In genomic region chr16:90405195-90405594, GRCm38 (mm10) we compare ENCODE assay signal across 20 mouse cellular contexts. TPM values are rescaled to one million over a fixed set of nuclear protein-coding genes. Genes with fewer than 3 reads are reported as not detected.
A peak's percentile ranks its signal among the peaks of the same experiment; 100 is the strongest.
DNase-seq lines count a peak whose midpoint lies in the region; ATAC-seq and TF ChIP-seq lines count a peak whose summit lies in the region.
"Had no signal": no experiment of that assay in that cellular context is flagged by ENCODE, and none has a peak within 500 bp of the region (broad histone marks: within the 10 kb centered on the region; RNA-seq: fewer than 3 reads in every experiment).

No protein-coding gene starts in this region.

- no peak for DNase-seq in heart, postnatal 14 days
- no peak for DNase-seq in kidney, postnatal 0 days (ENCODE audit: low spot score)
- DNase-seq in kidney, adult 18-20 months: no peak
- DNase-seq in cerebellum, postnatal 36 days: no peak
- no peak for DNase-seq in urinary bladder, postnatal 14 days (ENCODE audit: low spot score)
- DNase-seq: cerebellum, adult 2 months; gastrocnemius, postnatal 36 days; kidney, adult 8-10 months; lung, adult 18-20 months; lung, postnatal 14 days; thymus, postnatal 25 days had no signal

- H3K4me2 ChIP-seq in heart, embryonic 14.5 days (ENCODE audit: low read length): no peak overlapping the region; the same call in 1 of the 2 replicates
- no peak overlapping the region for H3K4me2 ChIP-seq in kidney, postnatal 0 days (ENCODE audit: low read length)
- H3K4me2 ChIP-seq in forebrain, embryonic 15.5 days (replicated peaks): no peak overlapping the region
- H3K4me2 ChIP-seq: embryonic facial prominence, embryonic 12.5 days; liver, embryonic 11.5 days; midbrain, embryonic 13.5 days; neural tube, embryonic 13.5 days had no signal

- no peaks in the 10 kb centered on the region for H3K27me3 ChIP-seq in heart, embryonic 14.5 days (ENCODE audit: control insufficient read depth, insufficient read depth, low read length)
- H3K27me3 ChIP-seq in kidney, postnatal 0 days (ENCODE audit: insufficient read depth, low read length): no peaks in the 10 kb centered on the region
- no peaks in the 10 kb centered on the region for H3K27me3 ChIP-seq in forebrain, embryonic 15.5 days
- H3K27me3 ChIP-seq: embryonic facial prominence, embryonic 12.5 days; midbrain, embryonic 13.5 days; neural tube, embryonic 13.5 days had no signal

- H3K36me3 ChIP-seq in heart, embryonic 14.5 days (ENCODE audit: control insufficient read depth, insufficient read depth, low read length): 0 out of 2 replicates have a peak, but pooled peaks cover 4% of the 10 kb centered on the region
- no peaks in the 10 kb centered on the region for H3K36me3 ChIP-seq in kidney, postnatal 0 days (ENCODE audit: insufficient read depth, low read length)
- no peaks in the 10 kb centered on the region for H3K36me3 ChIP-seq in forebrain, embryonic 15.5 days
- H3K36me3 ChIP-seq: embryonic facial prominence, embryonic 12.5 days; midbrain, embryonic 13.5 days; neural tube, embryonic 13.5 days had no signal

- peaks cover 38 to 66% of the 10 kb centered on the region in 2 experiments for H3K4me1 ChIP-seq in heart, embryonic 14.5 days (ENCODE audit: control insufficient read depth in 2 of 2, insufficient read depth in 2 of 2, low read length in 2 of 2)
- H3K4me1 ChIP-seq in kidney, postnatal 0 days (replicated peaks; ENCODE audit: insufficient read depth, low read length): peaks cover 36% of the 10 kb centered on the region
- H3K4me1 ChIP-seq in forebrain, embryonic 15.5 days: peaks cover 63% of the 10 kb centered on the region

- intact Hi-C loops in heart, postnatal 14 days (cut with DNase I): no loop called here

- ATAC-seq in heart, embryonic 14.5 days (ENCODE audit: insufficient number of reproducible peaks, insufficient read depth, low FRiP score, low read depth): no peak
- no peak for ATAC-seq in kidney, postnatal 0 days (replicated peaks; ENCODE audit: low FRiP score, low read depth)
- ATAC-seq in forebrain, embryonic 15.5 days (replicated peaks): peak; percentile 81
- ATAC-seq: midbrain, embryonic 13.5 days had no signal

- H3K4me3 ChIP-seq in heart, embryonic 14.5 days (ENCODE audit: control insufficient read depth in 1 of 2, insufficient read depth in 1 of 2, low read depth in 1 of 2, low read length in 2 of 2): no peak overlapping the region
- H3K4me3 ChIP-seq in kidney, postnatal 0 days (replicated peaks; ENCODE audit: low read depth, low read length): no peak overlapping the region
- H3K4me3 ChIP-seq in forebrain, embryonic 15.5 days: no peak overlapping the region
- H3K4me3 ChIP-seq: embryonic facial prominence, embryonic 12.5 days; hindbrain, embryonic 10.5 days; midbrain, embryonic 13.5 days; neural tube, embryonic 13.5 days had no signal

- H3K9ac ChIP-seq in heart, embryonic 14.5 days (ENCODE audit: low read length): no peak overlapping the region
- H3K9ac ChIP-seq in kidney, postnatal 0 days (ENCODE audit: low read depth, low read length): no peak overlapping the region
- no peak overlapping the region for H3K9ac ChIP-seq in forebrain, embryonic 15.5 days (replicated peaks)
- H3K9ac ChIP-seq: embryonic facial prominence, embryonic 12.5 days; midbrain, embryonic 13.5 days; neural tube, embryonic 13.5 days had no signal

- WGBS in heart, embryonic 14.5 days: 64% methylated on average over 3 of the region's 3 CpGs
- WGBS in kidney, postnatal 0 days: 68% methylated on average over 3 of the region's 3 CpGs
- WGBS in forebrain, embryonic 15.5 days: 65% methylated on average over 3 of the region's 3 CpGs

- peak overlapping the region; percentile 90 to 95 for H3K27ac ChIP-seq in heart, embryonic 14.5 days (replicated peaks in 1 of 2; ENCODE audit: control insufficient read depth in 1 of 2, insufficient read depth in 1 of 2, low read depth in 2 of 2, low read length in 2 of 2)
- 0 out of 2 replicates have a peak overlapping the region, but pooled peaks have one; percentile 14 for H3K27ac ChIP-seq in kidney, postnatal 0 days
- peak overlapping the region; percentile 77 for H3K27ac ChIP-seq in forebrain, embryonic 15.5 days (replicated peaks)
- H3K27ac ChIP-seq: midbrain, embryonic 13.5 days; neural tube, embryonic 13.5 days had no signal

- H3K9me3 ChIP-seq in heart, embryonic 14.5 days (ENCODE audit: control insufficient read depth, low read length): no peaks in the 10 kb centered on the region
- no peaks in the 10 kb centered on the region for H3K9me3 ChIP-seq in kidney, postnatal 0 days (replicated peaks; ENCODE audit: low read length)
- no peaks in the 10 kb centered on the region for H3K9me3 ChIP-seq in forebrain, embryonic 15.5 days
- H3K9me3 ChIP-seq: embryonic facial prominence, embryonic 12.5 days; hindbrain, embryonic 10.5 days; midbrain, embryonic 13.5 days; neural tube, embryonic 13.5 days had no signal

- TF ChIP-seq CTCF in kidney, postnatal 0 days (IDR thresholded peaks at IDR 0.05; ENCODE audit: low read depth): no peak

RNA-seq across cellular contexts. Expression of gene Hunk, which starts 19.4 kb away (rescaled TPM):
- 9.7 and 10.4 TPM in 2 replicates for polyA plus RNA-seq in heart, embryonic 14.5 days (2014; fragmentation: Nextera tagmentation; extraction: Ambion mirVana)
- total RNA-seq in heart, postnatal 14 days (2021): 1 to 10 TPM; 2.0 to 2.3 TPM
- 6.9 and 7.6 TPM in 2 replicates for polyA plus RNA-seq in kidney, postnatal 0 days (2015; fragmentation: Nextera tagmentation; extraction: Ambion mirVana)
- 11.8 and 13.6 TPM in 2 replicates for polyA plus RNA-seq in forebrain, embryonic 15.5 days (2015; fragmentation: Nextera tagmentation; extraction: Ambion mirVana)
- total RNA-seq: common myeloid progenitor, adult 5-6 weeks; megakaryocyte, adult 5-6 weeks had no signal

Comparison
In these comparisons a context has a peak if more than half of its experiments do, and no peak if none do; other contexts are left out.
1. H3K27ac ChIP-seq: peak in every context shown above with its lines; median percentile 92 in heart, embryonic 14.5 days; 77 in forebrain, embryonic 15.5 days; 14 in kidney, postnatal 0 days.